Mouse (Mus musculus) neutrophil, adult 65 days (primary cell): ENCODE data around the gene Vmn1r103. TPM values are rescaled to one million over a fixed set of nuclear protein-coding genes. Genes with fewer than 3 reads are reported as not detected.

Source experiments
- total RNA-seq: library from RNA; stranded (reverse); gene quantifications from 2 replicates; pipeline ENCODE4 v1.2.4, GENCODE M21; 2023

The Vmn1r103 gene
- total RNA-seq = not detected in 2 replicates

DNA sequence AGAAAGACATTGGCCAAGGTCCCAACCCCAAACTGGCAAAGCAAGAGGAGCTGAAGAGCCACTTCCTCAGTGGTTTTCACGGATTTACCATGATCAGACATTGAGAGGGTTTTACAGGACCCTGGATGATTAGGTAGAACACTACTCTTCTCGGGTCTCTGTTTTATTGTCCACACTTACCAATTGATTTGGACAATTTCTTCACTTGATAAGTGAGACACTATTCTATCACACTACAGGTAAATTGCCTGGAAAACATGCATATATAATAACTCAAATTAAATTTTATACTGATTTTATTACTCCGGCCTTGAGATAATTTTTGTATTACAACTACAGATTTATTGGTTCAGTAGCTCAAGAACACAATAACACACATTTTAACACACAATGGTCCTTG is at the start of gene Vmn1r103:
Vmn1r103 (minus strand) TSS at position 101 of the 400 bp plus-strand sequence.

DNA sequence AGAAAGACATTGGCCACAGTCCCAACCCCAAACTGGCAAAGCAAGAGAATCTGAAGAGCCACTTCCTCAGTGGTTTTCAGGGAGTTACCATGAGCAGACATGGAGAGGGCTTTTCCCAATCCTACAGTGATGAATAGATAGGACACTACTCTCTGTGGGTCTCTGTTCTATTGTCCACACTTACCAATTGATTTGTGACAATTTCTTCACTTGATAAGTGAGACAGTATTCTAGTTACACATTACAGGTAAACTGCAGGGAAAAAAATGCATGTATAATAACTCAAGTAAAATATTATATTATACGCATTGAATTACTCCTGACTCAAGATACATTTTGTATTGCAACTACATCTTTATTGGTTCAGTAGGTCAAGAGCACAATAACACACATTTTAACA is 35.3 kb upstream of the Vmn1r103 start, which contains the start of gene Gm5726:
Gm5726 (minus strand) TSS at position 101 of the 400 bp plus-strand sequence.

DNA sequence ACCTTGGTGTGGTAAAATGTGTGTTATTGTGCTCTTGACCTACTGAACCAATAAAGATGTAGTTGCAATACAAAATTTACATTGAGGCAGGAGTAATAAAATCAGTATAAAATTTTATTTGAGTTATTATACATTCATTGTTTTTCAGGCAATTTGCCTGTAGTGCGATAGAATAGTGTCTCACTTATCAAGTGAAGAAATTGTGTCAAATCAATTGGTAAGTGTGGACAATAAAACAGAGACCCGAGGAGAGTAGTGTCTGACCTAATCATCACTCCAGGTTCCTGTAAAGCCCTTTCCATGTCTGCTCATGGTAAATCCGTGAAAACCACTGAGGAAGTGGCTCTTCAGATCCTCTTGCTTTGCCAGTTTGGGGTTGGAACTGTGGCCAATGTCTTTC is 23.2 kb upstream of the Vmn1r103 start, which contains the start of gene Vmn1r104:
Vmn1r104 (plus strand) TSS at position 301 of the 400 bp plus-strand sequence.

DNA sequence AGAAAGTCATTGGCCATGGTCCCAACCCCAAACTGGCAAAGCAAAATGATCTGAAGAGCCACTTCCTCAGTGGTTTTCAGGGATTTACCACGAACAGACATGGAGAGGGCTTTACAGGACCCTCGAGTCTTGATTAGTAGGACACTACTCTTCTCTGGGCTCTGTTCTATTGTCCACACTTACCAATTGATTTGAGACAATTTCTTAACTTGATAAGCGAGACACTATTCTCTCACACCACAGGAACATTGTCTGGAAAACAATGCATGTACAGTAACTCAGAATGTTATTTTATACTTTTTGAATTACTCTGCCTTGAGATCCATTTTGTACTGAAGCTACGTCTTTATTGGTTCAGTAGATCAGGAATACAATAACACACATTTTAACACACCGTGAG is 35.5 kb downstream of the Vmn1r103 start, which contains the start of gene Gm10670:
Gm10670 (minus strand) TSS at position 101 of the 400 bp plus-strand sequence.

Other genes starting within 250 kb of the Vmn1r103 start
- gene Gm5890, start 247.7 kb downstream of the Vmn1r103 start, total RNA-seq = not detected in 2 replicates
- gene Gm4133, start 176.5 kb downstream of the Vmn1r103 start, total RNA-seq = not detected in 2 replicates
- not detected in 2 replicates for gene Gm5728, start 135.1 kb downstream of the Vmn1r103 start, total RNA-seq
- gene Vmn1r100, start 92.6 kb downstream of the Vmn1r103 start, total RNA-seq = not detected in 2 replicates
- not detected in 2 replicates for gene Vmn1r101, start 67.9 kb downstream of the Vmn1r103 start, total RNA-seq
- not detected in 2 replicates for gene Gm10670, start 35.6 kb downstream of the Vmn1r103 start, total RNA-seq
- not detected in 2 replicates for gene Vmn1r104, start 23.3 kb upstream of the Vmn1r103 start, total RNA-seq
- not detected in 2 replicates for gene Gm5726, start 35.2 kb upstream of the Vmn1r103 start, total RNA-seq
- not detected in 2 replicates for gene Gm4141, start 65.7 kb upstream of the Vmn1r103 start, total RNA-seq
- not detected in 2 replicates for gene Gm4513, start 88.5 kb upstream of the Vmn1r103 start, total RNA-seq
- not detected in 2 replicates for gene Vmn1r107, start 158.4 kb upstream of the Vmn1r103 start, total RNA-seq
- gene Vmn1r111, start 192.7 kb upstream of the Vmn1r103 start, total RNA-seq = not detected in 2 replicates
- gene Gm10668, start 220.1 kb upstream of the Vmn1r103 start, total RNA-seq = not detected in 2 replicates